Mouse (Mus musculus): ENCODE measurements at regions not wholly inside any gene's neighbourhood (a gene's known extent, or its start where the extent isn't known, plus 50 kb on each side); places are given as distances from the start of the nearest gene placed in this dataset.

GRCm38 (mm10) chr16:66086499-66086898 lies 271.4 kb downstream of the Vgll3 start:
- peak; percentile 14 for DNase-seq (ENCODE audit: low read depth)

GRCm38 (mm10) chr16:66092766-66093165 lies 277.7 kb downstream of the Vgll3 start:
- no peak for DNase-seq (ENCODE audit: low read depth)

DNA sequence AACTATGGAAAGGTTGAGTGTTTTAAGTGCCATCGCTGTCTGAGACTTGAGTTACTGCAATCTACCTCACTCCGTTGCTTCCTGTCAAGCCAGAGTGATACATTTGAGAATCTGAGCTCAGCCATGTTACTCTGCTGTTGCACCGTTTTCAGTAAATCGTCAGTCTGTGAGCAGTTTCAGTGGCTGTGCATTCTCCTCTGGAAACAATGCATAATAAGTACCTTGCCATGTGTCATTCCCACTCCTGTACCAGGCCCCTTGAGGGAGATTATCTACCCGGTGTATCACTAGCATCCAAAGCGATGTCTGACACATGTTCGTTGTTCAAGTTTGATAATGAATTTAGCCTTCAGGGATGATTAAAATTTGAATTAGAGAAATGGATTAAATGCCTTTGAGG lies 280.6 kb downstream of the Vgll3 start:
- no peak for DNase-seq (ENCODE audit: low read depth)

DNA sequence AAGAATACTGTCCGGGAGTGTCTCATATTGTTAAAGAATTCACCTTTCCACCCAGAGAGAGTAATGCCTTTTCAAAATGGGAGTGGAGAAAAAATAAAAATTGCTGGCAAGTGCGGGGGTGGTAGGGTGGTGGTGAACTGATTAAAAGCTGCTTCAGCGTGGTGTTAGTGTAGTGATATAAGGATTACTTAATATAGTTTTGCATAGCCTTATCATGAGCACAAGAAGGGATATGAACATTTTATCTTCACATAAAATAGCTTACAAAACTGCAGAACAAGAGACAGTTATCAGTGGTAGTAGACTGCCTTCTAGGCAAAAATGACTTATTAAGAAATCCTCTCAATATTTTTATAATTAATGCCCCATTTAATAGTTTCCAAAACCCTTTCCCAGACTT lies 302.9 kb downstream of the Vgll3 start:
- no peak for DNase-seq (ENCODE audit: low read depth)

GRCm38 (mm10) chr16:66137755-66138154 lies 322.7 kb downstream of the Vgll3 start:
- no peak for DNase-seq (ENCODE audit: low read depth)

GRCm38 (mm10) chr16:66144765-66145164 lies 329.7 kb downstream of the Vgll3 start:
- DNase-seq (ENCODE audit: low read depth): no peak

GRCm38 (mm10) chr16:66145280-66145679 lies 330.2 kb downstream of the Vgll3 start:
- no peak for DNase-seq (ENCODE audit: low read depth)

DNA sequence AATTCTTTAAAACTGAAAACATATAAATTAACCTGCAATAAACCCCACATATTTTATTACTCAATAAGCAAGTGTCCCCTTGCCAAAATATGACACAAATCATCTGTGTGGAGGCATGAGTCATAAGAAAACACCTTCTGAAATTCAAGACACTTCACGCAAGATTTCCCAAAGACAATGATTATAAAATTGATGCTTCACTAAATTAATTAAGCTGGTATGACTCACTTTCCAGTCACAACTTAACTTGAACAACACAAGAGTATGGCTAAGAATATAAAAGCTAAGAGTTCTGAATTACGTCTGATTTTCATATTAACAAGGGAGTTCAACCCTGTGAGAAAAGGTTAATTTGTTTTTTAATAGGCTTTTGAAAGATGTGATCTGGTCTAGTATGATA lies 353.2 kb downstream of the Vgll3 start:
- DNase-seq (ENCODE audit: low read depth): no peak

DNA sequence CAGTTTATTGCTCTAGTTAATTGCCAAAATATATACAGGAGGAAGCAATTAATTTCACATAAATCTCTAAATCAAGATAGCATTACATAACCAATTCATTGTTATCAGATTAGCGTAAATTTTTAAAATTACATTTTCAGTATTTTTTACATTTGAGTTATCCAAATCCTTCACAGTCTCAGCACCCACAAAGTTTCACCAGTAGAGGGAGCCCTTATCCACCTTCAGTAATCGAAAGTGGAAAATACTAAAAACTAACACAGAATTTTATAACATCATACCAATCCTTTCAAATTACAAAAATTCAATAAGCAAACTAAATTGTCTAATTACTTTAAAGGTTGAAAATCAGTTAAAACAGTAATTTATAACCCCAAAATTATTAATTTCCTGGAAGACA lies 375.7 kb downstream of the Vgll3 start:
- peak; percentile 2 for DNase-seq (ENCODE audit: low read depth)

GRCm38 (mm10) chr16:66201406-66201805 lies 386.3 kb downstream of the Vgll3 start:
- no peak for DNase-seq (ENCODE audit: low read depth)
